Comparison of ENCODE assay signal across 9 mouse cellular contexts in genomic region chr10:70717025-70717424, GRCm38 (mm10).
DNase-seq lines count a peak whose midpoint lies in the region; TF ChIP-seq lines count a peak whose summit lies in the region.
"Had no signal": no experiment of that assay in that cellular context is flagged by ENCODE, and none has a peak within 500 bp of the region (broad histone marks: within the 10 kb centered on the region; RNA-seq: fewer than 3 reads in every experiment).

No protein-coding gene starts in this region.

- TF ChIP-seq CTCF in kidney, adult 2 months (conservative IDR thresholded peaks at IDR 0.05; ENCODE audit: insufficient read depth, insufficient read length, low read depth, low read length): no peak
- no peak for TF ChIP-seq CTCF in heart, adult 2 months (IDR thresholded peaks at IDR 0.05)
- TF ChIP-seq CTCF in layer of hippocampus, adult 2 months (conservative IDR thresholded peaks at IDR 0.05): peak; percentile 26

- H3K9ac ChIP-seq in heart, adult 2 months (ENCODE audit: low read depth, low read length): no peak overlapping the region

- no peak overlapping the region for H3K4me3 ChIP-seq in kidney, adult 2 months (ENCODE audit: insufficient read depth, low read depth, low read length)
- H3K4me3 ChIP-seq in embryonic facial prominence, embryonic 10.5 days: 0 out of 2 replicates have a peak overlapping the region, but pooled peaks have one; percentile 13
- no peak overlapping the region for H3K4me3 ChIP-seq in heart, adult 2 months
- H3K4me3 ChIP-seq in layer of hippocampus, adult 2 months: no peak overlapping the region

- no peak for TF ChIP-seq POLR2A in kidney, adult 2 months (IDR thresholded peaks at IDR 0.05; ENCODE audit: low read depth, low read length)
- TF ChIP-seq POLR2A in heart, adult 2 months (IDR thresholded peaks at IDR 0.05; ENCODE audit: insufficient read depth, low read depth, low read length): no peak

- DNase-seq in kidney, adult 2 months: peak; percentile 15
- no peak for DNase-seq in kidney, adult 18-20 months
- peak; percentile 20 for DNase-seq in embryonic facial prominence, embryonic 10.5 days (ENCODE audit: low spot score)
- DNase-seq in heart, adult 2 months: peak; percentile 53 to 67
- peak; percentile 65 to 91 for DNase-seq in layer of hippocampus, adult 2 months (ENCODE audit: low spot score in 2 of 2)
- peak; percentile 25 for DNase-seq in lung, postnatal 25 days (ENCODE audit: low spot score)
- DNase-seq in skeletal muscle tissue, adult 2 months (ENCODE audit: low read depth, low spot score): peak; percentile 73
- DNase-seq in B cell, adult 2 months: no peak

- H3K36me3 ChIP-seq in kidney, adult 2 months (ENCODE audit: control insufficient read depth, insufficient read depth, low read length): no peaks in the 10 kb centered on the region
- no peaks in the 10 kb centered on the region for H3K36me3 ChIP-seq in embryonic facial prominence, embryonic 10.5 days (replicated peaks)
- no peaks in the 10 kb centered on the region for H3K36me3 ChIP-seq in heart, adult 2 months (ENCODE audit: control insufficient read depth, insufficient read depth, low read length)

- H3K4me1 ChIP-seq in kidney, adult 2 months (ENCODE audit: control insufficient read depth, insufficient read depth, low read length): no peaks in the 10 kb centered on the region
- peaks cover 9% of the 10 kb centered on the region for H3K4me1 ChIP-seq in embryonic facial prominence, embryonic 10.5 days
- no peaks in the 10 kb centered on the region; the same call in 1 of the 2 replicates for H3K4me1 ChIP-seq in heart, adult 2 months (ENCODE audit: control insufficient read depth, insufficient read depth, low read length)

- 21% methylated on average over 6 of the region's 6 CpGs for WGBS in kidney, adult 2 months
- WGBS in embryonic facial prominence, embryonic 10.5 days: 16% methylated on average over 6 of the region's 6 CpGs
- WGBS in heart, adult 2 months: 5% methylated on average over 6 of the region's 6 CpGs

- H3K27ac ChIP-seq in kidney, adult 2 months (ENCODE audit: insufficient read depth, low read depth, low read length): no peak overlapping the region
- H3K27ac ChIP-seq in embryonic facial prominence, embryonic 10.5 days (replicated peaks): peak overlapping the region; percentile 24; the same call in 1 of the 2 replicates
- peak overlapping the region; percentile 43; the same call in 1 of the 2 replicates for H3K27ac ChIP-seq in heart, adult 2 months
- H3K27ac ChIP-seq in layer of hippocampus, adult 2 months: peak overlapping the region; percentile 80

- intact Hi-C loops in heart, adult 2 months (cut with DNase I): no loop called here

- no peaks in the 10 kb centered on the region for H3K27me3 ChIP-seq in kidney, adult 2 months (replicated peaks; ENCODE audit: control insufficient read depth, insufficient read depth, low read length)
- H3K27me3 ChIP-seq in embryonic facial prominence, embryonic 10.5 days (replicated peaks; ENCODE audit: low read depth, poor library complexity, severe bottlenecking): no peaks in the 10 kb centered on the region
- H3K27me3 ChIP-seq in heart, adult 2 months (ENCODE audit: control insufficient read depth, insufficient read depth, low read length): no peaks in the 10 kb centered on the region
- H3K27me3 ChIP-seq: CH12.LX had no signal

- H3K9me3 ChIP-seq in embryonic facial prominence, embryonic 10.5 days: no peaks in the 10 kb centered on the region

- TF ChIP-seq EP300 in heart, adult 2 months (IDR thresholded peaks at IDR 0.05; ENCODE audit: insufficient read depth, low read depth, low read length): no peak

- no peaks in the 10 kb centered on the region for H3K79me2 ChIP-seq in heart, adult 2 months (replicated peaks; ENCODE audit: control insufficient read depth, insufficient read depth, low read length)

Comparison
In these comparisons a context has a peak if more than half of its experiments do, and no peak if none do; other contexts are left out.
1. DNase-seq: peak in kidney, adult 2 months (single experiment), embryonic facial prominence, embryonic 10.5 days (single experiment), heart, adult 2 months (2 of 2), layer of hippocampus, adult 2 months (2 of 2), lung, postnatal 25 days (single experiment) and skeletal muscle tissue, adult 2 months (single experiment); none in kidney, adult 18-20 months (single experiment) and B cell, adult 2 months (0 of 2).